17 mouse cellular contexts compared by ENCODE assay signal in the genomic region with DNA sequence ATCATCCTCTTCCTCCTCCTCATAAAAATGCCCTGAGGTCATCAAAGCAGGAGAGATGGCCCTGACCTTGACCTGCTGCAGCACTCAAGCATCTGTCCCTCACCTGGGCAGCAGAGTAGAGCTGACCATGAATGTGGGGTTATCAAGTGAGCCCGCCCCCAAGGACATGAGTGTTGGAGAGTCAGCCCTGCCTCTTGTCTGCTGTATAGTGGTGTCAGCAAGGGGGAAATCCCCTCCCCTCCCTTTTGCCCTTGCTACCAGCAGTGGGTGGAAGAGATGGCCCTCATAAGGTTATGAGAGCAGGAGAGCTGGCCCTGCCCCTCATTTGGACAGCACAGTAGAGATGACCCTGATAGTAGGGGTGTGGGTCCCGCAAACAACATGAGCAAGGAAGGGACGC. TPM values are rescaled to one million over a fixed set of nuclear protein-coding genes. Genes with fewer than 3 reads are reported as not detected.
DNase-seq lines count a peak whose midpoint lies in the region; ATAC-seq lines count a peak whose summit lies in the region.
"Had no signal": no experiment of that assay in that cellular context is flagged by ENCODE, and none has a peak within 500 bp of the region (broad histone marks: within the 10 kb centered on the region; RNA-seq: fewer than 3 reads in every experiment).

No protein-coding gene starts in this region.

- ATAC-seq in heart, embryonic 11.5 days (replicated peaks; ENCODE audit: insufficient number of reproducible peaks, low FRiP score, low TSS enrichment): peak; percentile 52; the same call in 1 of the 2 replicates
- ATAC-seq in liver, embryonic 12.5 days: 0 out of 2 replicates have a peak, but pooled peaks have one; percentile 40
- no peak for ATAC-seq in liver, embryonic 11.5 days (replicated peaks; ENCODE audit: low FRiP score)
- peak; percentile 54 for ATAC-seq in CD4-positive, CD25-positive, alpha-beta regulatory T cell, adult 4 months
- ATAC-seq in forebrain, embryonic 16.5 days: no peak
- ATAC-seq: forebrain, embryonic 15.5 days had no signal

- no peak overlapping the region for H3K9ac ChIP-seq in heart, embryonic 11.5 days (ENCODE audit: low read depth, low read length)
- H3K9ac ChIP-seq in liver, embryonic 12.5 days: no peak overlapping the region
- no peak overlapping the region for H3K9ac ChIP-seq in liver, embryonic 11.5 days (ENCODE audit: low read depth, low read length)
- no peak overlapping the region for H3K9ac ChIP-seq in forebrain, embryonic 16.5 days (replicated peaks; ENCODE audit: low read depth, low read length)
- H3K9ac ChIP-seq: forebrain, embryonic 15.5 days; hindbrain, embryonic 13.5 days; limb, embryonic 12.5 days; liver, embryonic 15.5 days; neural tube, embryonic 12.5 days had no signal

- H3K9me3 ChIP-seq in heart, embryonic 11.5 days (replicated peaks; ENCODE audit: control insufficient read depth, low read length): no peaks in the 10 kb centered on the region
- no peaks in the 10 kb centered on the region for H3K9me3 ChIP-seq in liver, embryonic 12.5 days (replicated peaks)
- H3K9me3 ChIP-seq in liver, embryonic 11.5 days (ENCODE audit: control insufficient read depth, low read length): no peaks in the 10 kb centered on the region
- H3K9me3 ChIP-seq in forebrain, embryonic 16.5 days (ENCODE audit: control insufficient read depth, low read length): no peaks in the 10 kb centered on the region
- H3K9me3 ChIP-seq: forebrain, embryonic 15.5 days; hindbrain, embryonic 13.5 days; limb, embryonic 12.5 days; liver, embryonic 15.5 days; neural tube, embryonic 12.5 days had no signal

- WGBS in heart, embryonic 11.5 days (ENCODE audit: insufficient replicate concordance): 61% methylated on average over 3 of the region's 3 CpGs
- WGBS in liver, embryonic 12.5 days (ENCODE audit: insufficient replicate concordance): 77% methylated on average over 3 of the region's 3 CpGs
- WGBS in liver, embryonic 11.5 days: 88% methylated on average over 3 of the region's 3 CpGs
- 97% methylated on average over 3 of the region's 3 CpGs for WGBS in forebrain, embryonic 16.5 days

- peaks cover 17% of the 10 kb centered on the region for H3K4me1 ChIP-seq in heart, embryonic 11.5 days (ENCODE audit: control insufficient read depth, insufficient read depth, low read length)
- H3K4me1 ChIP-seq in liver, embryonic 12.5 days: peaks cover 22% of the 10 kb centered on the region
- peaks cover 4% of the 10 kb centered on the region for H3K4me1 ChIP-seq in liver, embryonic 11.5 days (replicated peaks; ENCODE audit: control insufficient read depth, insufficient read depth, low read length)
- H3K4me1 ChIP-seq in forebrain, embryonic 16.5 days (replicated peaks; ENCODE audit: control insufficient read depth, insufficient read depth, low read length): peaks cover 3% of the 10 kb centered on the region; the same call in 1 of the 2 replicates

- H3K27me3 ChIP-seq in heart, embryonic 11.5 days (ENCODE audit: control insufficient read depth, insufficient read depth, low read length): no peaks in the 10 kb centered on the region
- H3K27me3 ChIP-seq in liver, embryonic 12.5 days (replicated peaks): no peaks in the 10 kb centered on the region
- H3K27me3 ChIP-seq in liver, embryonic 11.5 days (replicated peaks; ENCODE audit: control insufficient read depth, insufficient read depth, low read length): no peaks in the 10 kb centered on the region
- H3K27me3 ChIP-seq in forebrain, embryonic 16.5 days (replicated peaks; ENCODE audit: control insufficient read depth, insufficient read depth, low read length): no peaks in the 10 kb centered on the region
- H3K27me3 ChIP-seq: forebrain, embryonic 15.5 days; hindbrain, embryonic 13.5 days; limb, embryonic 12.5 days; liver, embryonic 15.5 days; neural tube, embryonic 12.5 days had no signal

- H3K4me3 ChIP-seq in heart, embryonic 11.5 days (ENCODE audit: low read depth, low read length): no peak overlapping the region
- no peak overlapping the region for H3K4me3 ChIP-seq in liver, embryonic 12.5 days
- H3K4me3 ChIP-seq in liver, embryonic 11.5 days (ENCODE audit: low read depth, low read length): no peak overlapping the region
- H3K4me3 ChIP-seq in forebrain, embryonic 16.5 days (replicated peaks; ENCODE audit: low read length): no peak overlapping the region
- H3K4me3 ChIP-seq: forebrain, embryonic 15.5 days; hindbrain, embryonic 13.5 days; limb, embryonic 12.5 days; liver, embryonic 15.5 days; neural tube, embryonic 12.5 days had no signal

- no peak overlapping the region for H3K27ac ChIP-seq in heart, embryonic 11.5 days (ENCODE audit: low read depth, low read length)
- H3K27ac ChIP-seq in liver, embryonic 12.5 days: no peak overlapping the region
- no peak overlapping the region for H3K27ac ChIP-seq in liver, embryonic 11.5 days (ENCODE audit: low read depth, low read length)
- no peak overlapping the region for H3K27ac ChIP-seq in forebrain, embryonic 16.5 days (ENCODE audit: low read length)
- H3K27ac ChIP-seq: forebrain, embryonic 15.5 days; hindbrain, embryonic 13.5 days; limb, embryonic 12.5 days; liver, embryonic 15.5 days; neural tube, embryonic 12.5 days had no signal

- no peak overlapping the region for H3K4me2 ChIP-seq in heart, embryonic 11.5 days
- H3K4me2 ChIP-seq in liver, embryonic 12.5 days: no peak overlapping the region
- no peak overlapping the region for H3K4me2 ChIP-seq in liver, embryonic 11.5 days
- H3K4me2 ChIP-seq in forebrain, embryonic 16.5 days (ENCODE audit: low read length): no peak overlapping the region
- H3K4me2 ChIP-seq: forebrain, embryonic 15.5 days; hindbrain, embryonic 13.5 days; limb, embryonic 12.5 days; liver, embryonic 15.5 days; neural tube, embryonic 12.5 days had no signal

- DNase-seq in heart, adult 18-20 months: no peak
- no peak for DNase-seq in liver, embryonic 11.5 days (ENCODE audit: low spot score)
- DNase-seq in adrenal gland, postnatal 36 days: peak; percentile 13 to 16
- DNase-seq: cerebellum, adult 11 months; cerebellum, postnatal 10 days; gastrocnemius, postnatal 36 days; lung, postnatal 14 days; right cerebral cortex, postnatal 4 days had no signal

- no peaks in the 10 kb centered on the region for H3K36me3 ChIP-seq in heart, embryonic 11.5 days (ENCODE audit: control insufficient read depth, insufficient read depth, low read length)
- peaks cover 8% of the 10 kb centered on the region; the same call in 1 of the 2 replicates for H3K36me3 ChIP-seq in liver, embryonic 12.5 days
- no peaks in the 10 kb centered on the region for H3K36me3 ChIP-seq in liver, embryonic 11.5 days (ENCODE audit: control insufficient read depth, insufficient read depth, low read length)
- H3K36me3 ChIP-seq in forebrain, embryonic 16.5 days (ENCODE audit: control insufficient read depth, insufficient read depth): no peaks in the 10 kb centered on the region
- H3K36me3 ChIP-seq: forebrain, embryonic 15.5 days; hindbrain, embryonic 13.5 days; liver, embryonic 15.5 days had no signal

RNA-seq across cellular contexts. Expression of a gene that starts 10.5 kb away (rescaled TPM):
- 16.1 and 17.9 TPM in 2 replicates for polyA plus RNA-seq in heart, embryonic 11.5 days (2014; fragmentation: Nextera tagmentation; extraction: Ambion mirVana)
- total RNA-seq in heart, adult 18-20 months (2021): 10 to 100 TPM; 20.0 to 23.1 TPM
- 8.1 and 8.8 TPM in 2 replicates for polyA plus RNA-seq in liver, embryonic 12.5 days (2016; fragmentation: Nextera tagmentation; extraction: Ambion mirVana)
- 13.6 and 13.7 TPM in 2 replicates for polyA plus RNA-seq in liver, embryonic 11.5 days (2014; fragmentation: Nextera tagmentation; extraction: Ambion mirVana)
- polyA plus RNA-seq in CD4-positive, CD25-positive, alpha-beta regulatory T cell, adult 4 months (2017; shearing (Covaris generic)): 10 to 100 TPM; 16.3 to 19.7 TPM
- 10 to 100 TPM; 42.9 to 46.7 TPM for total RNA-seq in adrenal gland, postnatal 36 days (2021)
- polyA plus RNA-seq in forebrain, embryonic 16.5 days (2015; fragmentation: Nextera tagmentation; extraction: Ambion mirVana): 30.6 and 31.1 TPM in 2 replicates

Comparison
In these comparisons a context has a peak if more than half of its experiments do, and no peak if none do; other contexts are left out.
1. ATAC-seq: peak in heart, embryonic 11.5 days (single experiment), liver, embryonic 12.5 days (single experiment) and CD4-positive, CD25-positive, alpha-beta regulatory T cell, adult 4 months (single experiment); none in liver, embryonic 11.5 days (single experiment) and forebrain, embryonic 16.5 days (single experiment).
2. DNase-seq: peak in adrenal gland, postnatal 36 days (2 of 2); none in heart, adult 18-20 months (0 of 2) and liver, embryonic 11.5 days (single experiment).